Mouse (Mus musculus) brain, embryonic 14.5 days (tissue): ENCODE measurements at regions not wholly inside any gene's neighbourhood (a gene's known extent, or its start where the extent isn't known, plus 50 kb on each side); places are given as distances from the start of the nearest gene placed in this dataset.

ENCODE experiments used
- CTCF ChIP-seq: fragments of 200-500 bp; IDR thresholded peaks from 2 replicates; pipeline ENCODE4 v1.5.1; 2012; ENCODE audit warnings: inconsistent platforms, mild to moderate bottlenecking, moderate library complexity, borderline replicate concordance; ENCODE audit not compliant: insufficient read depth, insufficient read length; ENCODE audit errors: extremely low read depth
- POLR2A ChIP-seq: fragments of 200-500 bp; IDR thresholded peaks from 2 replicates; pipeline ENCODE4 v1.6.1; 2012; ENCODE audit warnings: mild to moderate bottlenecking, inconsistent platforms, borderline replicate concordance; ENCODE audit not compliant: poor library complexity, insufficient read depth, insufficient read length, severe bottlenecking; ENCODE audit errors: extremely low read depth

GRCm38 (mm10) chr1:92338589-92338988 is 135.1 kb downstream of the Ndufa10 start:
- no peak for TF ChIP-seq CTCF
- no peak for TF ChIP-seq POLR2A
